Mouse (Mus musculus) heart, postnatal 0 days (tissue): ENCODE measurements around the gene Arid1b.

Experiments
- CTCF ChIP-seq: IDR thresholded peaks from 2 replicates; pipeline ENCODE4 v1.5.1; 2016; ENCODE audit warnings: antibody characterized with exemption, control low read depth, low read depth
- EP300 ChIP-seq: IDR thresholded peaks from 2 replicates; pipeline ENCODE4 v1.6.1; 2016; ENCODE audit warnings: antibody characterized with exemption, low read depth

DNA sequence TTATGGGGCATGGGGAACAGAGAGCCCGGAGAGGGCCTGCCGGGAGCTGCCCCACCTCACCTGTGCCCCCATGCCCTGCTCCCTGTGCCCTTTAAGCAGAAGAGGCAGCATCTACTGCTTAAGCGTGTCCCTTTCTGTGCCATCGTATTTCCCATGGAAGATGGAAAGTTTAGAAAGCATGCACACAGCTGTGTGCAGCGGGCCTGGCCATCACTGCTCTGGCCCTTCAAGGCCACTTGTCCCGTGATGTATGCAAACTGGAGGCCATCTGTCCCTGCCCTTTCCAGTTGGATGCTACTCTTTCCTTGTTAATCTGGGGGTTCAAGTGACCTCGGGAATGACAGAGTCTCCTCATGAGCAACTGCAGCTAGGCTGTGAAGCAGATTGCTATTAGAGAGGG is 163.5 kb downstream of the Arid1b start:
- TF ChIP-seq CTCF (no peak), EP300 (no peak)
